In the genomic region with DNA sequence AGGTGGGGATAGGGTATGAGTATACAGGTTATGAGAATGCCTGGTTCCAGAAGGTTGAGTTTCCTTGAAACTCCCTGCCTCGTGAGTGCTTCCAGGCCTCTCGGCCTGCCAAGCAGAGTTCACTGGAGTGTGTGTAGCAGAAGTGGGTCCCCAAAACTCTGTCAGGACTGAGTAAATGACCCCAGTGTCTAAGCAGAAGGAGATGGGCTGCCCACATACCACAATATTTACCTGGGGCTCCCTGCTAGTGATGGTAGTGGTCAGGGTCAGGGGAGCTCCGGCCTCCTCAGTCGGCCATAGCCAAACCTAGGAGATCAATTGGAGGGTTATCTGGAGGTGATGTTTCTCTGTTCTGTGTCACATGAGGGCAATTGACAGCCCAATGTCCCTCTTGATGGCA, we compare ENCODE assay signal across 18 mouse cellular contexts.
DNase-seq lines count a peak whose midpoint lies in the region; ATAC-seq and TF ChIP-seq lines count a peak whose summit lies in the region.
"Had no signal": no experiment of that assay in that cellular context is flagged by ENCODE, and none has a peak within 500 bp of the region (broad histone marks: within the 10 kb centered on the region; RNA-seq: fewer than 3 reads in every experiment).

No protein-coding gene starts in this region.

- in situ Hi-C loops in ES-E14 (cut with MboI; ENCODE audit: low sequenced_read_pairs in 2 of 2, unreplicated experiment in 2 of 2): no loop called here

- no peaks in the 10 kb centered on the region; a peak in 2 of 4 replicates for H3K4me1 ChIP-seq in ES-E14 (ENCODE audit: control insufficient read depth in 2 of 2, insufficient read depth in 2 of 2, low read length in 2 of 2, poor library complexity in 1 of 2)
- H3K4me1 ChIP-seq in midbrain, postnatal 0 days (ENCODE audit: insufficient read depth, low read length): no peaks in the 10 kb centered on the region
- H3K4me1 ChIP-seq: embryonic facial prominence, embryonic 10.5 days; embryonic facial prominence, embryonic 12.5 days; forebrain, embryonic 13.5 days; forebrain, embryonic 15.5 days had no signal

- ATAC-seq in midbrain, postnatal 0 days (ENCODE audit: low FRiP score): no peak
- ATAC-seq: forebrain, embryonic 13.5 days; forebrain, embryonic 15.5 days; forebrain, postnatal 0 days had no signal

- 98% methylated on average over 4 of the region's 4 CpGs for WGBS in midbrain, postnatal 0 days

- H3K9me3 ChIP-seq in ES-E14 (ENCODE audit: control insufficient read depth, insufficient read depth, low read depth, low read length): peaks cover 14% of the 10 kb centered on the region
- no peaks in the 10 kb centered on the region for H3K9me3 ChIP-seq in midbrain, postnatal 0 days (ENCODE audit: low read length)
- H3K9me3 ChIP-seq: embryonic facial prominence, embryonic 10.5 days; embryonic facial prominence, embryonic 12.5 days; forebrain, embryonic 13.5 days; forebrain, embryonic 15.5 days had no signal

- no peak overlapping the region for H3K9ac ChIP-seq in ES-E14 (ENCODE audit: insufficient read depth, low read depth, low read length, poor library complexity, severe bottlenecking)
- H3K9ac ChIP-seq in midbrain, postnatal 0 days (replicated peaks; ENCODE audit: low read length, poor library complexity, severe bottlenecking): no peak overlapping the region
- H3K9ac ChIP-seq: embryonic facial prominence, embryonic 12.5 days; forebrain, embryonic 13.5 days; forebrain, embryonic 15.5 days; forebrain, postnatal 0 days had no signal

- H3K27ac ChIP-seq in ES-E14 (ENCODE audit: insufficient read depth, low read depth, low read length, poor library complexity, severe bottlenecking): peak overlapping the region; percentile 94
- H3K27ac ChIP-seq in midbrain, postnatal 0 days (ENCODE audit: low read depth, low read length): no peak overlapping the region
- H3K27ac ChIP-seq: embryonic facial prominence, embryonic 10.5 days; embryonic facial prominence, embryonic 12.5 days; forebrain, embryonic 13.5 days; forebrain, embryonic 15.5 days had no signal

- peak; percentile 22 for DNase-seq in ES-CJ7 (ENCODE audit: low read depth, low spot score)
- DNase-seq in ES-E14 (ENCODE audit: low read depth, low spot score): no peak
- peak; percentile 59 for DNase-seq in ZHBTc4 (ENCODE audit: low read depth, low spot score)
- DNase-seq in midbrain, postnatal 0 days (ENCODE audit: low spot score): no peak
- DNase-seq in kidney, postnatal 10 days: no peak
- DNase-seq: adrenal gland, adult 2 months; adrenal gland, postnatal 14 days; adrenal gland, postnatal 36 days; cerebellum, adult 11-12 months; cerebellum, adult 2 months; cerebellum, adult 9-10 months; cerebellum, postnatal 10 days; cerebellum, postnatal 25 days; forebrain, postnatal 0 days had no signal

- no peak overlapping the region for H3K4me2 ChIP-seq in midbrain, postnatal 0 days (ENCODE audit: low read depth, low read length, poor library complexity, severe bottlenecking)
- H3K4me2 ChIP-seq: embryonic facial prominence, embryonic 12.5 days; forebrain, embryonic 13.5 days; forebrain, embryonic 15.5 days had no signal

- no peak for TF ChIP-seq CTCF in midbrain, postnatal 0 days (IDR thresholded peaks at IDR 0.05)

- peaks cover 2% of the 10 kb centered on the region; the same call in 1 of the 2 replicates for H3K36me3 ChIP-seq in ES-E14 (ENCODE audit: control insufficient read depth, insufficient read depth, low read length, poor library complexity, severe bottlenecking)
- H3K36me3 ChIP-seq in midbrain, postnatal 0 days (ENCODE audit: insufficient read depth, low read length): no peaks in the 10 kb centered on the region
- H3K36me3 ChIP-seq: embryonic facial prominence, embryonic 10.5 days; embryonic facial prominence, embryonic 12.5 days; forebrain, embryonic 15.5 days had no signal

- no peak overlapping the region for H3K4me3 ChIP-seq in ES-E14 (ENCODE audit: insufficient read depth in 1 of 2, low read depth in 1 of 2, low read length in 2 of 2, poor library complexity in 1 of 2, severe bottlenecking in 1 of 2)
- H3K4me3 ChIP-seq in midbrain, postnatal 0 days (ENCODE audit: low read depth, low read length): no peak overlapping the region
- H3K4me3 ChIP-seq: embryonic facial prominence, embryonic 10.5 days; embryonic facial prominence, embryonic 12.5 days; forebrain, embryonic 13.5 days; forebrain, embryonic 15.5 days had no signal

- H3K27me3 ChIP-seq in midbrain, postnatal 0 days (ENCODE audit: insufficient read depth, low read length): no peaks in the 10 kb centered on the region
- H3K27me3 ChIP-seq: embryonic facial prominence, embryonic 12.5 days; forebrain, embryonic 13.5 days; forebrain, embryonic 15.5 days had no signal

TF ChIP-seq in ES-E14, 5 proteins besides CTCF, POLR2A, EP300 and RAD21:
- TF ChIP-seq MAFK (IDR thresholded peaks at IDR 0.05; ENCODE audit: insufficient read depth, low read depth, low read length) (no peak), HCFC1 (IDR thresholded peaks at IDR 0.05; ENCODE audit: borderline replicate concordance, insufficient read depth, low read length) (no peak), ZNF384 (IDR thresholded peaks at IDR 0.05; ENCODE audit: low read depth, low read length) (no peak)
TF ChIP-seq in ES-E14: peak in this region for 0.

Comparison
In these comparisons a context has a peak if more than half of its experiments do, and no peak if none do; other contexts are left out.
1. DNase-seq: peak in ES-CJ7 (single experiment) and ZHBTc4 (single experiment); none in ES-E14 (single experiment), midbrain, postnatal 0 days (single experiment) and kidney, postnatal 10 days (single experiment).